Mouse (Mus musculus) CH12.LX (cell line): Measurements from ENCODE around the gene Gm14443. TPM values are rescaled to one million over a fixed set of nuclear protein-coding genes. Genes with fewer than 3 reads are reported as not detected.
"Not testable (repeated sequence)": the region's sequence is repeated elsewhere in the genome, so short reads cannot be mapped to it uniquely, and the experiment has no call there.

Experiments used
- DNase-seq: peaks from one replicate; pipeline ENCODE4 v3.0.0-alpha.2; 2013; ENCODE audit errors: extremely low read depth
- H3K27ac ChIP-seq: 2 replicates; pipeline ENCODE4 v1.5.1; 2012; ENCODE audit warnings: low read depth, mild to moderate bottlenecking, control low read depth, moderate library complexity; ENCODE audit not compliant: insufficient read depth
- H3K27me3 ChIP-seq: replicated peaks from 2 replicates; pipeline ENCODE3; 2012; ENCODE audit warnings: inconsistent platforms
- H3K36me3 ChIP-seq, 2 experiments: replicated peaks in 1 of 2; 2 replicates each; pipeline versions ENCODE3 to v1.6.1; 2012; ENCODE audit warnings: inconsistent platforms in 1 of 2, low read length in 1 of 2, mild to moderate bottlenecking in 1 of 2, mixed read lengths in 1 of 2, moderate library complexity in 1 of 2; ENCODE audit not compliant: control insufficient read depth in 1 of 2, insufficient read depth in 1 of 2
- H3K4me1 ChIP-seq, 2 experiments: 2 replicates each; pipeline ENCODE4 v1.6.1; 2012; ENCODE audit warnings: inconsistent platforms in 1 of 2, moderate library complexity in 1 of 2; ENCODE audit not compliant: insufficient read depth in 2 of 2, control insufficient read depth in 1 of 2
- H3K4me2 ChIP-seq: 2 replicates; pipeline ENCODE4 v1.6.1; 2012; ENCODE audit warnings: low read depth, mild to moderate bottlenecking, control low read depth; ENCODE audit not compliant: poor library complexity, insufficient read depth, severe bottlenecking
- H3K4me3 ChIP-seq, 3 experiments: fragments of 150-350 bp in 1 of 3; sonication (generic) in 1 of 3; replicated peaks in 1 of 3; 2 replicates each; pipeline versions ENCODE3 to v1.5.1; 2011 to 2012; ENCODE audit warnings: low read depth in 2 of 3, low read length in 2 of 3, mild to moderate bottlenecking in 2 of 3, moderate library complexity in 2 of 3, control low read depth in 1 of 3, improper control_type of control experiment in 1 of 3, inconsistent platforms in 1 of 3, mixed read lengths in 1 of 3; ENCODE audit not compliant: poor library complexity in 1 of 3
- H3K79me2 ChIP-seq: replicated peaks from 2 replicates; pipeline ENCODE4 v1.6.1; 2012; ENCODE audit warnings: mild to moderate bottlenecking, moderate library complexity; ENCODE audit not compliant: control insufficient read depth, poor library complexity, insufficient read depth, severe bottlenecking; ENCODE audit errors: extremely low read depth
- H3K9ac ChIP-seq: 2 replicates; pipeline ENCODE4 v1.6.1; 2012; ENCODE audit warnings: low read depth, mild to moderate bottlenecking, control low read depth, moderate library complexity; ENCODE audit not compliant: insufficient read depth
- H3K9me3 ChIP-seq: replicated peaks from 2 replicates; pipeline ENCODE3; 2012; ENCODE audit warnings: low read length, inconsistent platforms, mixed read lengths
- BHLHE40 ChIP-seq: IDR thresholded peaks from 2 replicates; pipeline ENCODE4 v1.6.1; 2011; ENCODE audit warnings: mild to moderate bottlenecking, low read depth, low read length, improper control_type of control experiment
- CHD1 ChIP-seq: IDR thresholded peaks from 2 replicates; pipeline ENCODE4 v1.6.1; 2012; ENCODE audit warnings: low read depth, low read length, improper control_type of control experiment, inconsistent platforms
- ELF1 ChIP-seq: IDR thresholded peaks from 2 replicates; pipeline ENCODE4 v1.6.1; 2014; ENCODE audit warnings: low read depth, mild to moderate bottlenecking, inconsistent platforms, low read length, improper control_type of control experiment
- ETS1 ChIP-seq: conservative IDR thresholded peaks from 2 replicates; pipeline ENCODE4 v1.6.1; 2012; ENCODE audit warnings: low read depth, mild to moderate bottlenecking, inconsistent platforms, low read length, improper control_type of control experiment, moderate library complexity
- GABPA ChIP-seq: IDR thresholded peaks from 2 replicates; pipeline ENCODE4 v1.6.1; 2012; ENCODE audit warnings: low read depth, low read length, improper control_type of control experiment, inconsistent platforms; ENCODE audit not compliant: insufficient replicate concordance
- HCFC1 ChIP-seq: IDR thresholded peaks from 2 replicates; pipeline ENCODE4 v1.6.1; 2012; ENCODE audit warnings: low read depth, mild to moderate bottlenecking, inconsistent platforms, low read length, improper control_type of control experiment
- MAFK ChIP-seq: IDR thresholded peaks from 2 replicates; pipeline ENCODE4 v1.6.1; 2011; ENCODE audit warnings: low read length, improper control_type of control experiment; ENCODE audit not compliant: insufficient replicate concordance
- MAZ ChIP-seq: IDR thresholded peaks from 2 replicates; pipeline ENCODE4 v1.6.1; 2012; ENCODE audit warnings: low read depth, mild to moderate bottlenecking, inconsistent platforms, low read length, improper control_type of control experiment, moderate library complexity
- MEF2A ChIP-seq: IDR thresholded peaks from 2 replicates; pipeline ENCODE4 v1.6.1; 2014; ENCODE audit warnings: low read depth, mild to moderate bottlenecking, inconsistent platforms, low read length, improper control_type of control experiment, borderline replicate concordance
- MYC ChIP-seq: IDR thresholded peaks from 2 replicates; pipeline ENCODE4 v1.6.1; 2011; ENCODE audit warnings: low read depth, mild to moderate bottlenecking, improper control_type of control experiment, low read length
- SMC3 ChIP-seq: IDR thresholded peaks from 2 replicates; pipeline ENCODE4 v1.6.1; 2011; ENCODE audit warnings: low read depth, low read length, improper control_type of control experiment
- UBTF ChIP-seq: IDR thresholded peaks from 2 replicates; pipeline ENCODE4 v1.6.1; 2012; ENCODE audit warnings: low read depth, mild to moderate bottlenecking, inconsistent platforms, low read length, improper control_type of control experiment, moderate library complexity
- USF1 ChIP-seq: IDR thresholded peaks from 2 replicates; pipeline ENCODE4 v1.6.1; 2014; ENCODE audit warnings: low read depth, mild to moderate bottlenecking, inconsistent platforms, low read length, improper control_type of control experiment
- ZC3H11A ChIP-seq: IDR thresholded peaks from 2 replicates; pipeline ENCODE4 v1.6.1; 2012; ENCODE audit warnings: low read depth, mild to moderate bottlenecking, inconsistent platforms, low read length, improper control_type of control experiment
- ZKSCAN1 ChIP-seq: IDR thresholded peaks from 2 replicates; pipeline ENCODE4 v1.6.1; 2012; ENCODE audit warnings: low read depth, inconsistent platforms, low read length, improper control_type of control experiment, borderline replicate concordance
- ZMIZ1 ChIP-seq: IDR thresholded peaks from 2 replicates; pipeline ENCODE4 v1.6.1; 2012; ENCODE audit warnings: low read depth, mild to moderate bottlenecking, inconsistent platforms, low read length, improper control_type of control experiment
- ZNF384 ChIP-seq: IDR thresholded peaks from 2 replicates; pipeline ENCODE4 v1.6.1; 2012; ENCODE audit warnings: low read depth, low read length, improper control_type of control experiment, inconsistent platforms
- dilution Hi-C: fragments of 300-500 bp; cut with MboI; formaldehyde crosslinking; loops from 2 replicates; pipeline ENCODE4 v1.14.3; 2020; ENCODE audit warnings: low sequenced_read_pairs; ENCODE audit not compliant: extremely low pct_unique_long_range_greater_than_20kb, extremely low pct_ligation_motif_present
- in situ Hi-C: fragments of 300-500 bp; cut with MboI; formaldehyde crosslinking; loops from 3 replicates; pipeline ENCODE4 v1.14.3; 2019; ENCODE audit warnings: low sequenced_read_pairs, low pct_ligation_motif_present, low pct_unique_long_range_greater_than_20kb, mixed read lengths
- polyA plus RNA-seq: library from polyadenylated mRNA; unstranded; fragments of >175 nt; gene quantifications from 2 replicates; pipeline ENCODE4 v1.2.1, GENCODE M21; 2012; ENCODE audit warnings: low read depth; ENCODE audit not compliant: insufficient read length
- total RNA-seq, 2 experiments: library from RNA; depleted of rRNA; stranded (reverse); fragments of 300-350 nt in 1 of 2; fragments of >200 nt in 1 of 2; gene quantifications; 2 replicates each; pipeline ENCODE4 v1.2.3; 2012 to 2014

Gene Gm14443
- total and polyA plus RNA-seq, 3 experiments = 1.9 to 3.1 (median 2.7) TPM

- dilution Hi-C loops = no loop called here
- H3K36me3 ChIP-seq = peaks cover 3 to 4% of the 10 kb centered on the region in 2 experiments
- no peak for TF ChIP-seq ZNF384
- no peak for TF ChIP-seq MAFK
- TF ChIP-seq ZC3H11A = no peak
- H3K4me3 ChIP-seq = peak overlapping the region; percentile 36 to 84 (median 37)
- H3K4me2 ChIP-seq = peak overlapping the region; percentile 90
- H3K79me2 ChIP-seq = peaks cover 15% of the 10 kb centered on the region
- H3K27ac ChIP-seq = no peak overlapping the region
- no peak for DNase-seq
- in situ Hi-C loops = no loop called here
- H3K4me1 ChIP-seq = peaks cover 5 to 14% of the 10 kb centered on the region in 2 experiments; a peak in 3 of 4 replicates
- peak overlapping the region; percentile 47 for H3K9ac ChIP-seq
- no peaks in the 10 kb centered on the region for H3K9me3 ChIP-seq
- no peaks in the 10 kb centered on the region for H3K27me3 ChIP-seq
Measured at GRCm38 (mm10) chr2:175176312-175176711, 641 bp upstream of the Gm14443 start.

GRCm38 (mm10) chr2:175174058-175174457, 1.6 kb downstream of the Gm14443 start:
- H3K9ac ChIP-seq, H3K27ac ChIP-seq, H3K4me3 ChIP-seq, in situ Hi-C loops, H3K27me3 ChIP-seq, dilution Hi-C loops, H3K9me3 ChIP-seq, H3K4me2 ChIP-seq, H3K36me3 ChIP-seq, DNase-seq: not testable (repeated sequence)
- H3K79me2 ChIP-seq = peaks cover 15% of the 10 kb centered on the region
- H3K4me1 ChIP-seq = peaks cover 5 to 14% of the 10 kb centered on the region in 2 experiments; a peak in 3 of 4 replicates

- H3K27ac ChIP-seq, H3K36me3 ChIP-seq, dilution Hi-C loops, H3K4me3 ChIP-seq, H3K9me3 ChIP-seq, in situ Hi-C loops, H3K4me2 ChIP-seq, DNase-seq, H3K9ac ChIP-seq, H3K27me3 ChIP-seq: not testable (repeated sequence)
- H3K4me1 ChIP-seq = peaks cover 5 to 14% of the 10 kb centered on the region in 2 experiments; a peak in 3 of 4 replicates
- H3K79me2 ChIP-seq = peaks cover 15% of the 10 kb centered on the region
Measured at GRCm38 (mm10) chr2:175172906-175173595, 2.6 kb downstream of the Gm14443 start.

GRCm38 (mm10) chr2:175172123-175172522, 3.5 kb downstream of the Gm14443 start:
- no peaks in the 10 kb centered on the region for H3K9me3 ChIP-seq
- H3K27me3 ChIP-seq = no peaks in the 10 kb centered on the region
- no peak overlapping the region for H3K9ac ChIP-seq
- dilution Hi-C loops (no loop called here), in situ Hi-C loops (no loop called here)
- H3K36me3 ChIP-seq = peaks cover 4 to 6% of the 10 kb centered on the region in 2 experiments
- DNase-seq = no peak
- H3K79me2 ChIP-seq = peaks cover 15% of the 10 kb centered on the region
- H3K4me2 ChIP-seq = no peak overlapping the region
- H3K4me3 ChIP-seq = no peak overlapping the region
- peaks cover 5 to 14% of the 10 kb centered on the region in 2 experiments; a peak in 3 of 4 replicates for H3K4me1 ChIP-seq
- H3K27ac ChIP-seq = no peak overlapping the region
- TF ChIP-seq MEF2A = no peak
- TF ChIP-seq ETS1 = no peak
- no peak for TF ChIP-seq UBTF
- no peak for TF ChIP-seq SMC3
- TF ChIP-seq ZC3H11A = no peak
- no peak for TF ChIP-seq GABPA
- no peak for TF ChIP-seq MYC
- TF ChIP-seq ZKSCAN1 = no peak
- TF ChIP-seq ZMIZ1 = no peak
- TF ChIP-seq ELF1 = no peak
- TF ChIP-seq BHLHE40 = no peak
- TF ChIP-seq USF1 = no peak
- TF ChIP-seq MAZ = no peak
- TF ChIP-seq CHD1 = no peak
- no peak for TF ChIP-seq HCFC1
